Mouse (Mus musculus) stomach, postnatal 0 days (tissue): ENCODE measurements around the gene Rhoq.

Experiments
- CTCF ChIP-seq: IDR thresholded peaks from 2 replicates; pipeline ENCODE4 v1.5.1; 2016; ENCODE audit warnings: antibody characterized with exemption, low read depth, mild to moderate bottlenecking, moderate library complexity
- EP300 ChIP-seq: optimal IDR thresholded peaks from 2 replicates; pipeline ENCODE3; 2016; ENCODE audit warnings: antibody characterized with exemption

- no peak for TF ChIP-seq CTCF
- no peak for TF ChIP-seq EP300
Observed at GRCm38 (mm10) chr17:86937064-86937463, 25.8 kb upstream of the Rhoq start.
